Mouse (Mus musculus): Measurements from ENCODE around the gene Prdm8.

Prdm8 gene

DNA sequence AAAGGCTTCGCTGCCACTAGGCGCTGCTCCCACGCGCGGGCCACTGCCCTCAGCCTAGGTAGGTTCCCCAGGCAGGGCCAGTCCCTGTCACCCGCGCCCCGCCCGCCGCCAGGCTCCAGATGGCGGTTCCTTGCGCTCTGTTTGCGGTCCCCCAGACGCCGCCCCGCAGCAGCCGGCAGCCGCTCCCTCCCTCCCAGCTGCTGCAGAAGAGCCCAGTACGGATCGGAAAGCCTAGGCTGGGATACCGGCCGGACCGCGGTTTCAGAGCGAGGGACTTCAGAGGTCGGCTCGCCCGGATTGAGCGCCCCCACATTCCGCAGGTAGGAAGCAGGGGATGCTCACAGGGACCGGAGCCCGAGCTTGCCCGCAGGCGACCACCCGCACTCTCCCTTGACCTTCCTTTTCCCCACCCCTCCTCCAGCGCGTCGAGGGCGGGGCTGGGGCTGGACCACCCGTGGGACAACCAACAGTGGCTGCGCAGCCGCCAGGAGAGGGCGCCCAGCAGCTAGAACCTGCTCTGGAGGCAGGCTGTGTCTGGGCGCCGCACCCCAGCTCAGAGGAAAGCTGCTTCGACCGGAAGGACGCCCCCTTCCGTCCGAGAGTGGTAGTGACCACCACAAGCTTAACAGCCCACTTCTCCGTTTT lies at the start of gene Prdm8:
TSS of gene Prdm8 (plus strand) at position 19 of the 645 bp plus-strand sequence.
- in situ Hi-C loops (cut with MboI; ENCODE audit: unreplicated experiment in 2 of 2): no loop called here

DNA sequence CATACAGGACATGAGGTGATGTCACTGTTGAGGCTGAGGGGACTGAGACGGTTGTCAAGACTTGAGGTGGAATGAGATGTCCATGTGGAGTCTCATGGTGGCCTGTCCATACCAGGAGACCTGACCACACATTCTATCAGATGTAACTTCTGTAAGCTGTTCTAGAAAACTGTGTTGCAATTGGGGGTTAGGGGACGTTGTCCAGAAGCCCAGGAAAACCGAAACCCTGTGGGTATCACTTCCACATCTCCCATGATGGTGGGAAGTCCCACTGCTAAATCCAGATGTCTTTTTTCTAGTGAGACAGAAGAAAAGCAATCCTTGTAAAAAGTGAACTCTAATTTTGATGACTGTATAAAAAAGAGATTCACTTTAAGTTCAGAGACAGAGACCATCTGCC lies 39.9 kb upstream of the Prdm8 start:
- in situ Hi-C loops (cut with MboI; ENCODE audit: unreplicated experiment in 2 of 2): no loop called here

GRCm38 (mm10) chr5:98138545-98139296 lies 28.3 kb upstream of the Prdm8 start:
- in situ Hi-C loops (cut with MboI; ENCODE audit: unreplicated experiment in 2 of 2): no loop called here

DNA sequence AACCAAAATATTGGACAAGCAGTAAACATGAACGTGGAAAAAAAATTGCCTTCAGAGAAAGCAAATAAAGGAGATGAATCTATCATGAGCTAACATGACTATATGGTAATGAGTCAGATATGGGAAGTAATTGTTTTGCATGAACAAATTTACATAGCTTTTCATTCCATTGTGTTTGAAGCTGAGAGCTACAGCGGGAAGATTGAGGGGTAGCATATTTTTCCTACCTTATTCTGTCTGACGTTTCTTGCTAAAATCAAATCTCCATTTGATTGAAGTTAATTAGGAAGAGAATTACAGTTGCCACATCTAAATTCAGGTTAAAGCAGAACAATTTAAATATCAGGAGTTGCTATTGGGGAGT lies 27.7 kb upstream of the Prdm8 start:
- in situ Hi-C loops (cut with MboI; ENCODE audit: unreplicated experiment in 2 of 2): no loop called here

DNA sequence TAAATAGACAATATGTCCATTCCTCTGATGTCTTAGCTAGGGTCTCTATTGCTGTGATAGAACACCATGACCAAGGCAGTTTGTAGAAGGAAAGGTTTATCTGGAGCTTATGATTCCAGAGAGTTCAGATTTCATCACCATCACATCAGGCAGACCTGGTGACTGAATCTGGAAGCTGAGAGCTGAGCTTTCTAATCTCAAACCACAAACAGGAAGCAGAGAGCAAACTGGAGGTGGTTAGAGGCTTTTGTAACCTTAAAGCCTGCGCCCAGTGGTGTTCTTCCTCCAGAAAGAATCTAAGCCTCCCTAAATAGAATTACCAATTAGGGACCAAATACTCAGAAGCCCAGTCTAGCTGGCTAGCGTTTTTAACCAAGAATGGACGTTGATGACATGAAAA lies 20.1 kb upstream of the Prdm8 start:
- in situ Hi-C loops (cut with MboI; ENCODE audit: unreplicated experiment in 2 of 2): no loop called here

- in situ Hi-C loops (cut with MboI; ENCODE audit: unreplicated experiment in 2 of 2): no loop called here
These were observed 882 bp upstream of the Prdm8 start for GRCm38 (mm10) chr5:98166116-98166515.

GRCm38 (mm10) chr5:98168356-98169285 lies 1.6 kb downstream of the Prdm8 start:
- in situ Hi-C loops (cut with MboI; ENCODE audit: unreplicated experiment in 2 of 2): no loop called here

DNA sequence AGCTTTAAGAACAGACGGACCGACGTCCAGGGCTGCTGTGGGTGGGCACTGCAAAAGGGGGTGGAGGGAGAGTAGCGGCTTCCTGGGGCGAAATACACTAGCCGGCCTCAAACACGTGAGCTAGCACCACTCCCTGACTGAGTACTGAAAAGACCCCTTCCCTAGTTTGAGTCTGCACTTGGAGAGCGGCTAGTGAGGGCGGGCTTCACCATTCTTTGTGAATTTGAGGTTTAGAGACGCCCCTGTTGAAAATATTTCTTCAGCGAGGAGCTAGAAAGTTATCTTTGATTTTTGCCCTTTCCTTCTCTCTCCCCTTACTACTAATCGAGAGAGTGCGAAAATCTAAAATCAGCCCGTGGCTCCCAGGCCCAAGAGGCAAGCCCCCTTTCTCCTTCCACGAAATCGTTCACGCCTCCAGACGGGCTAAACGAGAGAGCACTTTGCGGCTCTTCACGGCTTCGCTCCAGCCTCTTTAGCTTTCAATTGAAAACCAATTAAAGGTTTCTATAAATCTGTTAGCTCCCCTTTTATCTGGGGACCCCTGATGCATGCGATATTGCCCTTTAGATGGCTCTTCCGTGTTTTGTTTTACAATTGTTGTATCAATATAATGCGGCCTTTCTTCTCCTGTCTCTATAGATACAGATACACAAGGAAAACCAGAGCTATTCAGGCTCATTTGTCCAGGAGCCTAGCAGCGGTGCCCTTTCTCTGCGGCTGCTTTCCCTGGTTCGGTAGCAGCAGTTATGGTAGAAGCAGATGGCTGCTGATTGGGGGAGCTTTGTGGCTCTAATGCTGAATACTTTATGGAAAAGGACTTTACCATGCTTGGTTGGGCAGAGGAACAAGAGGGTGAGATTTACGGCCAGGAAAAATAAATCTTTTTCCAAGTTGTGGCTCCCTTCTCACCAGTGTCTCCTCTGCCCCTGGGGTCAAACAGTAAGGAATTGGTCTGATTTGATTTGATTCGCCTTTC lies 2.7 kb downstream of the Prdm8 start:
- in situ Hi-C loops (cut with MboI; ENCODE audit: unreplicated experiment in 2 of 2): no loop called here

GRCm38 (mm10) chr5:98171651-98172230 lies 4.7 kb downstream of the Prdm8 start:
- in situ Hi-C loops (cut with MboI; ENCODE audit: unreplicated experiment in 2 of 2): no loop called here

- in situ Hi-C loops (cut with MboI; ENCODE audit: unreplicated experiment in 2 of 2): no loop called here
These were observed 5.6 kb downstream of the Prdm8 start for GRCm38 (mm10) chr5:98172502-98173181.

DNA sequence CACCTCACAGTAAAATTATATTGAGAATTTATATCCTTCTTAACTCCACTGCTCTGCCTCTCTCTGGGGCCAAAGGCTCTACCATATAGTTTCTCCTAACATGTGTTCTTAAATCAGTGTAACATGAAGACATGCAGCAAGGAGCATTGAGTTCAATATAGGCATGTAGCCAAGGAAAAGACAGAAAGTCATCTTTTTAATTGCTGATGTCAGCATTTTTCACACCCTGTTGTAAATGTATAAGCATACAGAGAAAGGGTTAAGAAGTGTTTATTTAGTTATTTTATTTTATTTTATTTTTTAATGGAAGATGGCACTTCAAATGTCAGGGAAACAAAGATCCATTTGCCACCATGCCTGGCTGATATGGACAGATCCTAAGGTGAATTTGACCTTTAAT lies 6.7 kb downstream of the Prdm8 start:
- in situ Hi-C loops (cut with MboI; ENCODE audit: unreplicated experiment in 2 of 2): no loop called here

DNA sequence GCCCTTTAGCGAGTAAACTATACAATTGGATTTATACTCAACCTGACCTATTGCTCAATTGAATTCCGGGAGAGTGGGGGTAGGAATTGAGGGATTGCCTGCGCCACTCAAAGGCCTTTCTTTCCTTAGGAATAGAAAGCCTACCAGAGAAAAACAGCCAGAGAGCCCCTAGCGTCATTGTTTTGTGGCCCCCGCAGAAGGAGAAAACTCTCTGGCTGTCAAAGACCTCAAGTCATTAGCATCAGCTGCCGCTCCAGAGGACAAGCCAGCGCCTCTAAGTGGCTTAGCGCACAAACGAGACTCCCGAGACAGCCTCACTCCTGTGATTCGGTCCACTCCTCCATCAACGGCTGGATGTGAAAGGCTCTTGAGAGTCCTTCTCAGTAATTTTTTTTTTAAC lies 12.6 kb downstream of the Prdm8 start:
- in situ Hi-C loops (cut with MboI; ENCODE audit: unreplicated experiment in 2 of 2): loop anchor here (5.0 to 25.0 kb wide), 9 partner anchors 145 to 1917 kb away; partner anchors contain the start of genes Antxr2 (in 1 of the 2) and Naa11 (in 1 of the 2)

GRCm38 (mm10) chr5:98180461-98180887 lies 13.5 kb downstream of the Prdm8 start:
- in situ Hi-C loops (cut with MboI; ENCODE audit: unreplicated experiment in 2 of 2): loop anchor here (5.0 to 25.0 kb wide), 9 partner anchors 146 to 1918 kb away; partner anchors contain the start of genes Antxr2 (in 1 of the 2) and Naa11 (in 1 of the 2)

DNA sequence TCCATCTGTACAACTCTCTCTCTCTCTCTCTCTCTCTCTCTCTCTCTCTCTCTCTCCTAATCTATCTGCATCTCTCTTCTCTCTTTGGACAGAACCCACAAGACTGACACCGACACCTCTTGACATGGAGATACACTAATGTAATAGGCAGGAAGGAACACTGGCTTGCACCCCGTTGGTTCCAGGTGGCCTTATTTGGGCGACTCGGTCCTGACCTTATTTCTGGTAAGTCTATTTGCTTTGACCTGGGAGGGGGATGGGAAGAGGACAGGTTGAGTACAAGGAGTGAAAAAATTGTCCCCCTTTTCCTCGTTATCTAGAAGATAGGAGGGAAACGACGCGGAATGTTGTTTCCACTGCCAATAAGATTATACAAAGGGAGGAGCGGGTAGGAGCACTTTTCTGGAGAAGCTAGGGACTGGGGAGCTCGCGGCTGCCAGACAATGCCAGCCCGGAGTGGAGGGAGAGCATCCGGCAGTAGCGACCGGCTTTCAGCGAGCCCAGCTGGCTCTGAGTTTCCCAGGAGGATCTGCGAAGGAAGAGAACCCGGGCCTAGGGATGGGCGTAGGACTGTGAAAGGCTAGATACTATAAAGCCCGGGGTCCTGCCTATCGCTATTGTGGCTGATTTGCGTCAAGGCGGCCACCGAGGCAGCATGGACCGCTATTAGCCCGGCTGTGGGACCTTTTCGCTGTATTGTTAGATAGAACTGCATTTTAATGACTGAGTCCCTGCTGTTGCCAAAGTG lies 14.1 kb downstream of the Prdm8 start:
- in situ Hi-C loops (cut with MboI; ENCODE audit: unreplicated experiment in 2 of 2): loop anchor here (5.0 to 25.0 kb wide), 9 partner anchors 146 to 1919 kb away; partner anchors contain the start of genes Antxr2 (in 1 of the 2) and Naa11 (in 1 of the 2)

DNA sequence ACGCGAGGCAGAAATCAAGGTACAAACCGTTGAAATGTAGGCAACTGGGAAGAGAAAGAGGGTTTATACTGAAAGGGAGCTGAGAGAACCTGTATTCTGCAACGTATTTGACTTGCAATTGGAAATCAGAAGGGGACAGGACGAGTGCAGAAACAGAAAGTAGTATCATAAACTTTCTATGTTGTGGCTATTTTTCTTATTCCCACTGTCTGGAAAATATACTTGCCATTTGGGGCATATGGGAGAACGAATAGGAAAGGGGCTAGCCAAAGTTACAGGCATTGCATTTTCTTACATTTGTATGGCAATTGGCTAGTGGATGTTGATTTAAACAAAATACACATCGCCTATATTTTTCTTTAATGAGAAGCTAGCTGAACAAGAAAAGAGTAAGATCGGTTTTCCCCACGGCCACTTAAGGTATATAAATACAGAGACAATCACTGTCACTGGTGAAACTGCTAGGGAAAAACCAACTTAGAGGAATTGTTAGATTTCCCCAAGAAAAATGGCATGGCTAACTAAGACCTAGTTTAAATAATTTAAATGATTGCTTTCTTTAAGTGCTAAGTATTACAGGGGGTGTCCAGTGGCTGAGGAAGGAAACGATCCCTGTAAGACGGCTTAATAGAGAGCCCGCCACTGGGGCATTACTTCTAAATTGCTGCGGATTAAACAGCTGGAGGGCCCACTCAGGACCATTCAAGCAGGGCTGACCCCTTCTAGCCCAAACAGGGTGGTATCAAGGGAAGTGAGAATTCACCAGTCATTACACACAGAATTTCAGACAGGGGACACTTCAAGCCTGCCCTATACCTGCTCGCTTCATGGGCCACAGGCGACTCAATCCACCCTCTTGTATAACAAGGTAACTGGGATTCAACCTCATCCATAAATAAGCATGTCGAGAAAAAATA lies 14.9 kb downstream of the Prdm8 start:
- in situ Hi-C loops (cut with MboI; ENCODE audit: unreplicated experiment in 2 of 2): loop anchor here (5.0 to 25.0 kb wide), 9 partner anchors 147 to 1920 kb away; partner anchors contain the start of genes Antxr2 (in 1 of the 2) and Naa11 (in 1 of the 2)

- in situ Hi-C loops (cut with MboI; ENCODE audit: unreplicated experiment in 2 of 2): loop anchor here (5.0 to 25.0 kb wide), 9 partner anchors 148 to 1920 kb away; partner anchors contain the start of genes Antxr2 (in 1 of the 2) and Naa11 (in 1 of the 2)
These were observed 15.6 kb downstream of the Prdm8 start for GRCm38 (mm10) chr5:98182603-98182920.
